Mouse (Mus musculus): ENCODE measurements at regions not wholly inside any gene's neighbourhood (a gene's known extent, or its start where the extent isn't known, plus 50 kb on each side); places are given as distances from the start of the nearest gene placed in this dataset.

GRCm38 (mm10) chr14:53369776-53370175, 874.2 kb upstream of the Olfr1507 start:
- TF ChIP-seq POLR2A (IDR thresholded peaks at IDR 0.05; ENCODE audit: borderline replicate concordance, insufficient read depth, low read length), result no peak
- no peak for TF ChIP-seq CTCF (IDR thresholded peaks at IDR 0.05; ENCODE audit: borderline replicate concordance, insufficient read depth, low read depth, low read length)

Data from cerebellum, adult 2 months (tissue).